Mouse (Mus musculus) heart, postnatal 0 days (tissue): Measurements from ENCODE around the gene Map2k5.

ENCODE experiments used
- CTCF ChIP-seq: IDR thresholded peaks from 2 replicates; pipeline ENCODE4 v1.5.1; 2016; ENCODE audit warnings: antibody characterized with exemption, control low read depth, low read depth
- EP300 ChIP-seq: IDR thresholded peaks from 2 replicates; pipeline ENCODE4 v1.6.1; 2016; ENCODE audit warnings: antibody characterized with exemption, low read depth

GRCm38 (mm10) chr9:63141641-63142334, 235.9 kb downstream of the Map2k5 start:
- TF ChIP-seq CTCF (no peak), EP300 (no peak)
